Mouse (Mus musculus): ENCODE data around the gene Dgkd. TPM values are rescaled to one million over a fixed set of nuclear protein-coding genes. Genes with fewer than 3 reads are reported as not detected.
A peak's percentile ranks its signal among the peaks of the same experiment; 100 is the strongest.

Gene Dgkd
- total RNA-seq, 4 experiments from 2014 or later: 102 to 113 (median 110) TPM

GRCm38 (mm10) chr1:87935095-87935494, 82.0 kb downstream of the Dgkd start:
- DNase-seq (ENCODE audit: low spot score in 2 of 2): peak in 1 of 2 experiments; percentile 34

- DNase-seq (ENCODE audit: low spot score in 2 of 2): no peak
These were observed 82.5 kb downstream of the Dgkd start for GRCm38 (mm10) chr1:87935546-87935945.

GRCm38 (mm10) chr1:87936075-87936474, 83.0 kb downstream of the Dgkd start:
- DNase-seq (ENCODE audit: low spot score in 2 of 2): no peak

GRCm38 (mm10) chr1:87936516-87936915, 83.4 kb downstream of the Dgkd start:
- DNase-seq (ENCODE audit: low spot score in 2 of 2): no peak

DNA sequence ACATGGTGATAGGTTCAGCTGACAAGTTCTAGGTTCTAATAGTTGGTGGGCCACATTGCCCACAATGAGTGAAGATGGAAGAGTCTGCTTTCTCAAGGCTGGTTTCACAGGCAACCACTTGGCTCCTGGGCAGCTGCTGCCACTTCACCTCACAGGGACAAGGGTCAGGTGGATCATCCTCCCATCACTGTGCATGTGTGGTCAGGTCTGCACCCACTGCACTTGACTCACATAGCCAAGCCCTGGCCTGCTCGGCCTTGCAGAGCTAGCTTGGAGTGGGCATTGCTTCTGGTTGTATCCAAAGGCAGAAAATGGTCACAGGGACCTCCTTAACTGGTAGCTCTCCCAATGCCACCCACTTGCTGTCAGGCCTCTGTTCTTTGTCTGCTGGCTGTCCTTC, 88.7 kb downstream of the Dgkd start:
- no peak for DNase-seq (ENCODE audit: low spot score in 2 of 2)

GRCm38 (mm10) chr1:87947681-87948091, 94.6 kb downstream of the Dgkd start:
- no peak for DNase-seq (ENCODE audit: low spot score in 2 of 2)

DNA sequence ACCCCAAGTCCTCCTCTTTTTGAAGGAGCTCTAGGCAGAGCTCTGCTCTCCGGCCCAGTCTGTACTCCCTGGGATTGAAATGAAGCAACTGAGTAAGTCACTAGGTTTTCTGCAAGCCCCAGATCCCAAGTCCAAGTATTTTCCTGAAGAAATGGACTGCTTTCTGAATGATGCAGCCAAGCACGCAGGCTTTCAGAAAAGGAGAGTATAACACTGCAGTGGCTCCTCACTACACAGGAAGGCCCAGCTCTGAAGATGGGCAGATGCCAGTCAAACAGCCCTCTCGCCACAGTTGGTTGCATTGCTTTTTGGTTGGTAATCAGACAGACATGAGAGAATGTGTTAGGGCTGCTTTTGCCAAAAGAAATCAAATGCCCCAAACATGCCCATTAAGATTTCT, 98.6 kb downstream of the Dgkd start:
- DNase-seq (ENCODE audit: low spot score in 2 of 2): no peak

GRCm38 (mm10) chr1:87953073-87953472, 100.0 kb downstream of the Dgkd start:
- DNase-seq (ENCODE audit: low spot score in 2 of 2): no peak

DNA sequence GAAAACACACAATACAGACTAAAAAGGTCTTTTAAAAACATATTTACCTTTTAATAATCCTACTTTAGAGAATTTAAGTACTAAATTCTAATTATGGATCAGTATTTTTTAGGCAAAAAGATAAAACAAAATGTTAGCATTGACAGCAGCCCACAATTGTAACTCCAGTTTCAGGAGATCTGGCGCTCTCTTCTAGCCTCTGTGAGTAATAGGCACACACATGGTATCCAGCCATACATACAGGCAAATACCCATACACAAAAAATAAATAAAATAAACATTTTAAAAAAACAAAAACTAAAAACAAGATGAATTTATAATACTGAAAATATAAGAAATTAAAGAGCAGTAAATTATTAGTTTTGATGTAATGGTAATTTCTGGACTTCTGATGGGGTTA, 105.8 kb downstream of the Dgkd start:
- DNase-seq (ENCODE audit: low spot score in 2 of 2): no peak

DNA sequence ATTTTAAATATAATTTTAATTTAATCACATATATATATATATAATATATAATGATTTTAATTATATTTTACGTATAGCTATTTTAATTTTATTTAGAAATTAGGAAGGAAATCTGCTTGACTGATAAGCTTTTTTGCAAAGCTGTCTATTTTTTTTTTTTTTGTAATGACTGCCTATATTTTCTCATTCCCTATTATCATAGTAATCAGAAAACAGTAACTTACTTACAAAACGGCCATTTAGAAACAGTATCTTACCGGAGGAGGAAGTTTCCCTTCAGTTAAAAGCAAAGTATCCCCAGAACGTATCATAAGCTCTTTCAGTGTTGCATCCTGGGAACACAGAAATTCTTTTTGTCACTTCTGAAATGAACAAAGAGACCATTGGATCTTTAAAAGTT, 106.4 kb downstream of the Dgkd start:
- no peak for DNase-seq (ENCODE audit: low spot score in 2 of 2)

DNA sequence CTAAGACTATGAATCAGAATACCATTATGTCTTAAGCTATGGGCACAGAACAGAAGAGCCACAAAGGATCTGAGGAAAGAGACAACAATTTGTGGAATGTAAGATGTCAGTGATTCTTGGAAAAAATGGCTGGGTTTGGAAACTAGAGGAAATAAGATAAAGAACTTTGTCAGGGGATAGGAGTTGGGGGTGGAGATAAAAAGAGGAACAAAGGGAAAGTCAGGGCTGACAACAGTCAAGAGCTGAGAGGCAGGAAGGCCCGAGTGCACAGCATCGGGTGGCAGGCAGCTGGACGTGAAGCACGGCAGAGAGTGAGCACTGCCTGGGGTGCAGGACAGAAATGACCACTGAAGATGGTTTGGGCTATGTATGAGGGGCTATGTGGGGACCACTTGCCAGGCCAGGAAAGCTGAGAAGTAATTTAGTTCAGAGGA, 106.9 kb downstream of the Dgkd start:
- no peak for DNase-seq (ENCODE audit: low spot score in 2 of 2)

GRCm38 (mm10) chr1:87960752-87961151, 107.7 kb downstream of the Dgkd start:
- no peak for DNase-seq (ENCODE audit: low spot score in 2 of 2)

GRCm38 (mm10) chr1:87961459-87962167, 108.5 kb downstream of the Dgkd start:
- DNase-seq (ENCODE audit: low spot score in 2 of 2): no peak

DNA sequence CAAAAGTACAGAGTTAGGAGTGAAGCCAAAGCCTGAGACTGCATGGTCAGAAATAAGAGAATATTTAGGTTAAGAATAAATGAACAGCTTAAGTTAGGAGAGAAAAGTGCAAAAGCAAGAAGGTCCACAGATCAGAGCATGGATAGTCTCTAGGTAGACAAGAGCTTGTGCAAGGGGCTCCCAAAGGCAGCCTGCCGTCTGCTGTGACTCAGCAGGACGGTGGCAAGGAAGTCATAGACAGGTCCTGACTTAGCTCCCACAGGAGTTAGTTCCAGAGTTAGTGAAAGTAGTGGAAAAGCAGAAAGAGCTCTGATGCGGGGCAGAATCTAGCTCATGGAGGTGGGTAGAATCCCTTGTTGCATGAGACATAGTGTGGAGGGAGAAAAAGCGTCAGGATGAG, 117.3 kb downstream of the Dgkd start:
- no peak for DNase-seq (ENCODE audit: low spot score in 2 of 2)

DNA sequence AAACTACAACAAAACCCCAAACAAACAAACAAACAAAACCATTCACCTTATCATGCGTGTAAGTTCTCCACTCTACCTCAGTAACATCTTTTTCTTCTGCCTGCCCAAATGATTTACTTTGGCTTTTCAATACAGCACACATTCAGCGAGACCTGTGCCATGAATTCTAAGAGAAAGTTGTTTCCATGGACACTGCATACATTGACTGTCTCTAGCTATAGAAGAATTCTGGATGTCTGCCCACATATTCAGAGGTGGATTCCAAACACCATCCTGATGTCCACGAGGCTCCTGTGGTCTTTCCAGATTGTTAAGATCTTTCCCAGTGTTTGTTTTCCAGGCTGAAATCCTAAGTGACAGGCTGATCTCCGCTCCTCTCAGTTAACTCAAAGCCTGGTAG, 129.2 kb downstream of the Dgkd start:
- no peak for DNase-seq (ENCODE audit: low spot score in 2 of 2)

DNA sequence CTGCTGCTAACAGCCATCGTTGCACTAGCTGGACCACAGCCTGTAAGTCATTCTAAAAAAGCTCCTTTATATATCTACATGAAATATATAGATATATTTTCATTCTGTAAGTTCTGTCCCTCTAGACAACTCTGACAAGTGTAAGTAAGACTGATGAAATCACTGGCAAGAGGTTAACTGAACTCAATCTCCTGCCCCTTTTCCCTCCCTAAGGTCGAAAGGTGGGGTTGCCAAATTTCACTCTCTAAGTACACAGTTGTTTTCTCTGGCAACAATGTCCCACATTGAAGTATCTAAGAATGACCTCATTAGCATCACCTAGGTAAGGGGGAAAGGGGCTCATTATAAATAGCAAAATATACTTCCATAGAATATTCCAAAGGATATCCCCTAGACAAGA, 139.6 kb downstream of the Dgkd start:
- no peak for DNase-seq (ENCODE audit: low spot score in 2 of 2)

Other genes with a start within 250 kb of the Dgkd start
- 10 to 100 TPM; 12.3 to 64.3 (median 33.4) TPM for gene Inpp5d, start 233.0 kb upstream of the Dgkd start, total RNA-seq (2022)
- gene Atg16l1, start 97.4 kb upstream of the Dgkd start, total RNA-seq (2022): 10 to 100 TPM; 62.3 to 87.6 (median 69.5) TPM
- 1 to 10 TPM; 1.9 to 4.0 (median 2.6) TPM for gene Sag, start 49.6 kb upstream of the Dgkd start, total RNA-seq (2022)
- 10 to 100 TPM; 23.6 to 33.7 (median 25.8) TPM for gene Usp40, start 155.3 kb downstream of the Dgkd start, total RNA-seq (2022)
- not detected for gene Ugt1a10, start 202.1 kb downstream of the Dgkd start, total RNA-seq (2022)
- gene Ugt1a9, start 217.5 kb downstream of the Dgkd start, total RNA-seq (2022): not detected
- gene Ugt1a8, start 234.5 kb downstream of the Dgkd start, total RNA-seq (2022): not detected
- 1 to 10 TPM in 2 of 4 experiments, under 1 TPM in 2; 0.37 to 3.8 (median 2.2) TPM for gene Ugt1a7c, start 241.8 kb downstream of the Dgkd start, total RNA-seq (2022)
- under 1 TPM in 2 of 4 experiments, not detected in 2; 0.34 TPM for gene Ugt1a6b, start 250.0 kb downstream of the Dgkd start, total RNA-seq (2022)